Mouse (Mus musculus): ENCODE measurements around the gene Spock3. TPM values are rescaled to one million over a fixed set of nuclear protein-coding genes. Genes with fewer than 3 reads are reported as not detected.
"Not testable (repeated sequence)": the region's sequence is repeated elsewhere in the genome, so short reads cannot be mapped to it uniquely, and the experiment has no call there.

Gene Spock3
- not detected for polyA plus RNA-seq (2017; shearing (Covaris generic))

- ATAC-seq, result no peak
Measured at GRCm38 (mm10) chr8:62950709-62951108, at the start of gene Spock3. Spock3 (plus strand) TSS chr8:62951009.

- ATAC-seq, result no peak
Measured at GRCm38 (mm10) chr8:62951173-62952134, 645 bp downstream of the Spock3 start.

- ATAC-seq, result no peak
Measured at GRCm38 (mm10) chr8:62952481-62952880, 1.7 kb downstream of the Spock3 start.

GRCm38 (mm10) chr8:62962608-62963007 lies 11.8 kb downstream of the Spock3 start:
- ATAC-seq, result no peak

- no peak for ATAC-seq
Measured at GRCm38 (mm10) chr8:62969802-62970372, 19.1 kb downstream of the Spock3 start.

GRCm38 (mm10) chr8:63088984-63089383 lies 138.2 kb downstream of the Spock3 start:
- ATAC-seq, result no peak

- ATAC-seq, result no peak
Measured at GRCm38 (mm10) chr8:63098200-63098599, 147.4 kb downstream of the Spock3 start.

GRCm38 (mm10) chr8:63109761-63110160 lies 159.0 kb downstream of the Spock3 start:
- no peak for ATAC-seq

GRCm38 (mm10) chr8:63112919-63113318 lies 162.1 kb downstream of the Spock3 start:
- no peak for ATAC-seq

GRCm38 (mm10) chr8:63120508-63120907 lies 169.7 kb downstream of the Spock3 start:
- ATAC-seq, result no peak

GRCm38 (mm10) chr8:63135406-63135805 lies 184.6 kb downstream of the Spock3 start:
- ATAC-seq, result no peak

- not testable (repeated sequence) for ATAC-seq
Measured at GRCm38 (mm10) chr8:63163861-63164260, 213.1 kb downstream of the Spock3 start.

- ATAC-seq, result no peak
Measured at GRCm38 (mm10) chr8:63165326-63165725, 214.5 kb downstream of the Spock3 start.

- ATAC-seq, result no peak
Measured at GRCm38 (mm10) chr8:63169956-63170355, 219.1 kb downstream of the Spock3 start.

- ATAC-seq, result no peak
Measured at GRCm38 (mm10) chr8:63181272-63181671, 230.5 kb downstream of the Spock3 start.

GRCm38 (mm10) chr8:63258812-63259385 lies 308.1 kb downstream of the Spock3 start:
- no peak for ATAC-seq

- no peak for ATAC-seq
Measured at GRCm38 (mm10) chr8:63262516-63262915, 311.7 kb downstream of the Spock3 start.

- ATAC-seq, result no peak
Measured at GRCm38 (mm10) chr8:63335366-63335765, 384.6 kb downstream of the Spock3 start.

GRCm38 (mm10) chr8:63368580-63368979 lies 417.8 kb downstream of the Spock3 start:
- ATAC-seq, result no peak

- no peak for ATAC-seq
Measured at GRCm38 (mm10) chr8:63397659-63398058, 446.9 kb downstream of the Spock3 start.
